Mouse (Mus musculus) erythroid progenitor cell, adult 5-6 weeks (primary cell): ENCODE measurements around the gene Ifitm1. TPM values are rescaled to one million over a fixed set of nuclear protein-coding genes. Genes with fewer than 3 reads are reported as not detected.
"Not testable (repeated sequence)": the region's sequence is repeated elsewhere in the genome, so short reads cannot be mapped to it uniquely, and the experiment has no call there.

Experiments used
- ATAC-seq: replicated peaks from 2 replicates; pipeline ENCODE4 v1.8.0; 2016; ENCODE audit warnings: moderate number of reproducible peaks, mild to moderate bottlenecking, moderate TSS enrichment, inconsistent platforms; ENCODE audit not compliant: poor library complexity, low FRiP score, severe bottlenecking
- total RNA-seq, 2 experiments: library from RNA; stranded (forward) in 1 of 2; stranded (reverse) in 1 of 2; fragments of 150-400 nt in 1 of 2; fragments of 186-747, 209-891 nt in 1 of 2; gene quantifications; 2 replicates each; pipeline versions ENCODE4 v1.2.3 to v1.2.4; 2015 to 2017; ENCODE audit warnings: low replicate concordance in 2 of 2

Ifitm1 gene
- total RNA-seq, 2 experiments from 2014 or later = 20.6 TPM; not detected in 1

DNA sequence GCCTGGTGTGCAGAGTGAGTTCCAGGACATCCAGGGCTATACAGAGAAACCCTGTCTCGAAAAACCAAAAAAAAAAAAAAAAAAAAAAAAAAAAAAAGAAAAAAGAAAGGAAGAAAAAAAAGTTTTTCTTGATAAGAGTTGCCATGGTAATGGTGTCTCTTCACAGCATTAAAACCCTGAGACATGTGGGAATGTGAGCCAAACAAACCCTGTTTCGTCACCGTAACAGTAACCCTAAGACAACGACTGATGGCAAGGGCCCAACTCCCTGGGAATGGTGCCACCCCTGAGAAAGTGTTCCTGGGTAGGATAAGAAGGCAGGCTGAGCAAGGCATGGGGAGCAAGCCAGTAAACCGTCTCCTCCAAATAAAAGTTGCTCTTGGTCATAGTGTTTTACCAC, 39.9 kb downstream of the Ifitm1 start:
- ATAC-seq = no peak

DNA sequence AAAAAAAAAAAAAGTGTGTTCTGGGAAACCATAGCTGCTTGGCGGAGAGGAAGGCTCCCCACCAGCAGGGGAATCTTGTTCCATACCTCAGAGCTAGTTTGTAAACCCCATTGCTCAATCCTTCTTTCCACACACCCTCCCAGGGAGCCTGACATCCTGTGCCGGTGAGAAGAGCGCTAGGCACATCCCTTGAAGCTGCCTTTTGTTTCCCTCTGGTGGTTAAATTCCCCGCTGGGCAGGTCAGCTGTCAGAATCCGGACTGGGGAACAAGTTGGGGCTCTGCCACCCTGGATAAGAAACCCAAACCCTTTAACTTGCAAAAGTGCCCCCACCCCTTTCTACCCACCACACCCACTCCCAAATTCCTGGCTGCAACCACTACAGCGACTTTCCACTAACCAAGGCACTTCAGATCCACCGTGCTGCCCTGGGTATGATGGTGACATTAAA, 41.3 kb downstream of the Ifitm1 start:
- ATAC-seq = no peak

DNA sequence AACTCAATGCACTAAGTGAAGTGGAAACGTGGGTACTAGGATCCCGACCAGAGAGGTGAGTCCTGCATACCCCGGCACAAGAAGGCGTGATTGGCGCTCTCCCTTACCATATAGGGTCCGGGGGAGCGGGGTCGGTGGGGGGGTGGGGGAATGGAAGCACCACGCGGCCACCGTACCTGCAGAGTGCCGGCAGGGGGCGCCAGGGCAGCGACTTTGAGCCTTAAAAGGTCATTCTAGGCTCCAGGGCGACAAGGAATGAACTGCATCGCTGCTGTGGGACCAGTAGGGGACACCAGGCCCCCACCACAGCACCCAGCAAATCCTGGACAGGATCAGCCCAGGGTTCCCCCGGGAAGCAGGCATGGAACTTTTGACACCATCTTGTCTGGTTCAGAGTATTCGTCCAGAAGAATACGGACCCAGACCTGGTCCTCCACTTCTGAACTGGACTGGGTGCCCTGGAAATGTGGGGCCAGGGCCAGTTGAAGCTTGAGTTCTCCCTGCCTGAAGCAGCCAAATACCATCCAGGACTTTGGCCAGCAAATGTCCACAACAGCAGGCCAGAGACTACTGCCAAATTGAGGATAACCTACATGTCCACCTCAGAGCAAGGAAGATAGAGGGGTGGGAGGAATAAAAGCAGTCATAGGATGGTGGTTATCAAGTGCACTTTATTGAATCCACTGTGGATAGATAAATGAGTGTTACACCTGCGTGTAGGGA, 42.1 kb downstream of the Ifitm1 start:
- peak; percentile 79 for ATAC-seq

DNA sequence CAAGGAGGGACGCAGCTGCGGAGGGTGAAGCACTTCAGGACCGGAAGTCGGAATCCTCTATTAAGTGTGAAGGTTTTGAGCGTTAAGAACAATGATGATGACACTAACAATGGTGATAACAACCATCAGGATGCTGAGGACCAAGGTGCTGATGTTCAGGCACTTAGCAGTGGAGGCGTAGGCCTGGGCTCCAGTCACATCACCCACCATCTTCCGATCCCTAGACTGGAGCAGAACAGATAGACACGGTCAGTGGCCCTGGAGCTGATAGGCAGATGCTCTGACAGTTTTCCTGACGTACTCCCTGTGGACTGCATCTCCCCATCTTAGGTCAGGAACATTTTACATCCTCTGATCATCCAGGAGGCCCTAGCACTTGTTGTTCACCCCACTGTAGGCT, 42.6 kb downstream of the Ifitm1 start:
- peak; percentile 43 for ATAC-seq

DNA sequence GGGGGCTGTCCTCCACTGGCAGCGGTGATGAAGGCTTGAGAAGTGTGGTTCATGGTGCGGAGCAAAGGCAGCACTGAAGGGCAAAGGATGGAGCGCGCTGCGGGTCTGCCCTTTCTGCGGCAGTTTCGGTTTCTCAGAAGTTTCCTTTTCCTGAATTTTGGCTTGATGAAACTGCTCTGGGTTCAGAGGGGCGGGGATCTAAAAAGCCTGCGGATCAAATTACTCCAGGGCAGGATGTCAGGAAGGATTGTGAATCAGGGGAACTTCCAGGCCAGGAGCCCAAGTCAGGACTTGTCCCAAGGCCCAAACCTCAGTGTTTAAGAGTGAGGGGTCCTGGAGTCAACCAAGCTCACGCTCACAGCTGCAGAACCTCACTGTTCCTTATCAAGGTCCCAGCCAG, 43.6 kb downstream of the Ifitm1 start, which contains the start of gene Ifitm3:
Ifitm3 (minus strand) TSS at position 178 of the 400 bp plus-strand sequence.
- peak; percentile 24; the same call in 1 of the 2 replicates for ATAC-seq

DNA sequence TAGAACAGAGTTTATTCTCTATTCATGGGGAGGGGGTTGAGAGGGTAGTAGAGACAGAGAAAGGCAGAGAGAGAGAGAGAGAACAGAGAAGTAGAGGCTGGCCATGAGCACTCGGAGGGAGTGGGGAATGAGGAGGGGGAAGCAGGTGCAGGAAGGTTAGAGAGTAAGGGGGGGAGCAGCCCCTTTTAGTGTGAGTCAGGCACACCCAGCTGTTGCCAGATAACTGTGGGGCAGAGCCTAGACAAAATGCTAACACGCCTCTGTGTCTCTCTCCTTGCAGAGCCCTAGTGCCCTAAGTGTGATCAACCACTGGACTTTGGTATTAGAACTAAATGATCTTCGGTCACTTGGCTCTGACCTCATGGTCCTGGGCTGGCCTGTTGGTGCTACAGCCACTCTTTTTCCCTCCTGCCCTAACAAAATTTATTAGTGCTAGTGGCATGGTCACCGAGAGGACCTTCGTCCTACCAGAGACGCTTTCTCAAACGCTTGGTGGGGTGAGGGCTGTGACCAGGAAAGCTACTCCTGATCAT, 44.3 kb downstream of the Ifitm1 start:
- 0 out of 2 replicates have a peak, but pooled peaks have one; percentile 26 for ATAC-seq

DNA sequence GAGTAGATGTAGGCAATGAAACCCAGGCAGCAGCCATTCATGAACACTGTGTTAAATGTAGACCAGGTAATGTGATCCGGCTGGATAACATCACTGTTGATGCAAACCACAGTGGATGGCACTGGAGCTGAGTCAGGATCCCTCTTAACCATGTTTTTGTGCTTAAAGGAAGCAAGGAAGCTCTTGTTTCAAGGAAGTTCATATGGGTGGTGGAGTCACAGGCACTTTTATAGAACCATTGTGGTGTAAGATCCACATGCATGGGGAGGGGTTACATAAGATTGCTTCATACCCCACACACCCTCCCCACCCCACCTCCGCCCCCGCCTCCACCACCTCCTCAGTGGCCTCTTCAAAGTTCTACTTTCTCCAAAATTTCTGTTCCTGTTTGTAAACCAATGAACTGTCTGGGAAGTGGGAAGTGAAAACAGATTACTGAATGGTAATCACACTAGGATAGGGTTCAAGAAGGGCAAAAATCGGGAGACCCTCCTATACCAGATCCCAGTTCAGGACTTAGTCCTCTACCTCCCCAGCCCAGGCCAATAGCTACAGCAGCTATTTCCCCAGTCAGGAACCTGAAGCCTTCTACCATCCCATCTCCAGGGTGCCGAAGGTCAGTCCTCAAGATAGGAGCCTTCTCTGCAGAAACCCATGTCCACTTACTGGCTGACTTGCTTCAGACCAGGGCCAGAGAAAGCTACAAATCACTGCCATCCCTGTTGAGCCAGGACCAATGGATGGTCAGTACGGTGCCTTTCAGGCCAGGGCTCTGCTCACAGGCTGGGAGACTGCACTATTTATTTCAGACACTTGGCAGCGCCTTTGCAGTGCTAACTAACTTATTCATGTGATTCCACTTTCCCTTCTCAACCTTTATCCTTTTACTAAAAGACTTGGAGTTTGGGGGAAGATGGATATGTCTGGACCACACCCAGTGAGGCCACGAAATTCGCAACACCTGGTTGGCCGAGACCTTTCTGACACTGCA, 50.0 kb downstream of the Ifitm1 start:
- no peak for ATAC-seq

DNA sequence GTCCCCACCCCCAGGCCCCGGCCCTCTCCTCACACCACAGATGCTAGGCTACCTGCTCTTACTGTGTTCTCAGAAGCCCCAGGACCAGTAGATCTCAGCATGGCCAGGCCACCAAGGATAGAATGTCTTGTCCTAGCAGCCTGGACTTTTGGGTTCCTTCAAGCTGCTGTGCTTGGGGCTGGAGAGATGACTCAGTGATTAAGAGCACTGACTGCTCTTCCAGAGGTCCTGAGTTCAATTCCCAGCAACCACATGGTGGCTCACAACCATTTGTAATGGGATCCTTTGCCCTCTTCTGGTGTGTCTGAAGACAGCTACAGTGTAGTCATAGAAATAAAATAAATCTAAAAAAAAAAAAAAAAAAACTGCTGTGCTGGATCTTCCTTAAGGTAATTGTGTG, 50.8 kb downstream of the Ifitm1 start, which contains the start of gene Ifitm6:
Ifitm6 (minus strand) TSS at position 101 of the 400 bp plus-strand sequence.
- ATAC-seq = not testable (repeated sequence)

DNA sequence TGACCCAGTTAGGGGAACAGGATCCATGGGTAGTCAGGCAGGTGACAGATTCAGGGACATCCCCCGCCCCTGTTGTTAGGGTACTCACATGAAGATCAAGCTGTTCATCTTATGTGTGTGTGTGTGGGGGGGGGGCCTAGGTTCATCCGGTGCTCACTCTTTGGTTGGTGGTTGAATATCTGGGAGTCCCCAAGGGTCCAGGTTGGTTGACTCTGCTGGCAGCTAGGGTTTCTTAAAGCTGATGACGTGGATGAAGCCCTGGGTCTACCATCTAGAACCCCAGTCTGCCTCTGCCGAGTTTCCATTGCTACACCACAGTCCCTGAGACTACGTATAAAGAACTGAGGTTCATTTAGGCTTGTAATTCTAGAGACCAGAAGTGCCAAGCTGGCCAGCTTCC, 52.0 kb downstream of the Ifitm1 start:
- ATAC-seq = no peak

Other genes with a start within 250 kb of the Ifitm1 start
- gene Cyp2e1, start 203.5 kb upstream of the Ifitm1 start, total RNA-seq (2015; ENCODE audit: low replicate concordance) = not detected in 2 replicates
- not detected in 2 replicates for gene Cyp2e1, start 203.5 kb upstream of the Ifitm1 start, total RNA-seq (2017; ENCODE audit: low replicate concordance)
- 1.8 TPM in 1 of 2 replicates, not detected in the other for gene Syce1, start 179.4 kb upstream of the Ifitm1 start, total RNA-seq (2015; ENCODE audit: low replicate concordance)
- gene Syce1, start 179.4 kb upstream of the Ifitm1 start, total RNA-seq (2017; ENCODE audit: low replicate concordance) = not detected in 2 replicates
- 0.36 TPM in 1 of 2 replicates, not detected in the other for gene Zfp941, start 145.0 kb upstream of the Ifitm1 start, total RNA-seq (2015; ENCODE audit: low replicate concordance)
- gene Zfp941, start 145.0 kb upstream of the Ifitm1 start, total RNA-seq (2017; ENCODE audit: low replicate concordance) = not detected in 2 replicates
- not detected in 2 replicates for gene Urah, start 132.2 kb upstream of the Ifitm1 start, total RNA-seq (2015; ENCODE audit: low replicate concordance)
- gene Urah, start 132.2 kb upstream of the Ifitm1 start, total RNA-seq (2017; ENCODE audit: low replicate concordance) = not detected in 2 replicates
- gene Scgb1c1, start 121.7 kb upstream of the Ifitm1 start, total RNA-seq (2015; ENCODE audit: low replicate concordance) = not detected in 2 replicates
- gene Scgb1c1, start 121.7 kb upstream of the Ifitm1 start, total RNA-seq (2017; ENCODE audit: low replicate concordance) = not detected in 2 replicates
- not detected in 2 replicates for gene Odf3, start 119.4 kb upstream of the Ifitm1 start, total RNA-seq (2015; ENCODE audit: low replicate concordance)
- not detected in 2 replicates for gene Odf3, start 119.4 kb upstream of the Ifitm1 start, total RNA-seq (2017; ENCODE audit: low replicate concordance)
- not detected in 2 replicates for gene Gm45785, start 110.9 kb upstream of the Ifitm1 start, total RNA-seq (2015; ENCODE audit: low replicate concordance)
- gene Gm45785, start 110.9 kb upstream of the Ifitm1 start, total RNA-seq (2017; ENCODE audit: low replicate concordance) = 2.8 TPM in 1 of 2 replicates, not detected in the other
- gene Ric8a, start 110.3 kb upstream of the Ifitm1 start, total RNA-seq (2015; ENCODE audit: low replicate concordance) = 19.1 and 49.5 TPM in 2 replicates
- gene Ric8a, start 110.3 kb upstream of the Ifitm1 start, total RNA-seq (2017; ENCODE audit: low replicate concordance) = 12.1 and 22.2 TPM in 2 replicates
- 7.6 and 9.2 TPM in 2 replicates for gene Bet1l, start 109.6 kb upstream of the Ifitm1 start, total RNA-seq (2015; ENCODE audit: low replicate concordance)
- gene Bet1l, start 109.6 kb upstream of the Ifitm1 start, total RNA-seq (2017; ENCODE audit: low replicate concordance) = 9.0 and 9.4 TPM in 2 replicates
- gene Psmd13, start 85.3 kb upstream of the Ifitm1 start, total RNA-seq (2015; ENCODE audit: low replicate concordance) = 74.2 and 90.1 TPM in 2 replicates
- 136 and 162 TPM in 2 replicates for gene Psmd13, start 85.3 kb upstream of the Ifitm1 start, total RNA-seq (2017; ENCODE audit: low replicate concordance)
- 14.4 and 16.3 TPM in 2 replicates for gene Sirt3, start 84.9 kb upstream of the Ifitm1 start, total RNA-seq (2015; ENCODE audit: low replicate concordance)
- 6.5 and 13.5 TPM in 2 replicates for gene Sirt3, start 84.9 kb upstream of the Ifitm1 start, total RNA-seq (2017; ENCODE audit: low replicate concordance)
- gene Cox8b, start 66.8 kb upstream of the Ifitm1 start, total RNA-seq (2015; ENCODE audit: low replicate concordance) = not detected in 2 replicates
- not detected in 2 replicates for gene Cox8b, start 66.8 kb upstream of the Ifitm1 start, total RNA-seq (2017; ENCODE audit: low replicate concordance)
- gene Nlrp6, start 46.3 kb upstream of the Ifitm1 start, total RNA-seq (2015; ENCODE audit: low replicate concordance) = not detected in 2 replicates
- not detected in 2 replicates for gene Nlrp6, start 46.3 kb upstream of the Ifitm1 start, total RNA-seq (2017; ENCODE audit: low replicate concordance)
- 0.72 TPM in 1 of 2 replicates, not detected in the other for gene Pgghg, start 25.8 kb upstream of the Ifitm1 start, total RNA-seq (2015; ENCODE audit: low replicate concordance)
- gene Pgghg, start 25.8 kb upstream of the Ifitm1 start, total RNA-seq (2017; ENCODE audit: low replicate concordance) = 0.90 and 1.3 TPM in 2 replicates
- gene Ifitm5, start 16.9 kb upstream of the Ifitm1 start, total RNA-seq (2015; ENCODE audit: low replicate concordance) = not detected in 2 replicates
- not detected in 2 replicates for gene Ifitm5, start 16.9 kb upstream of the Ifitm1 start, total RNA-seq (2017; ENCODE audit: low replicate concordance)
- gene Gm45717, start 11.3 kb upstream of the Ifitm1 start, total RNA-seq (2015; ENCODE audit: low replicate concordance) = not detected in 2 replicates
- not detected in 2 replicates for gene Gm45717, start 11.3 kb upstream of the Ifitm1 start, total RNA-seq (2017; ENCODE audit: low replicate concordance)
- gene Ifitm2, start 11.2 kb upstream of the Ifitm1 start, total RNA-seq (2015; ENCODE audit: low replicate concordance) = 61.6 and 73.4 TPM in 2 replicates
- 14.5 and 51.7 TPM in 2 replicates for gene Ifitm2, start 11.2 kb upstream of the Ifitm1 start, total RNA-seq (2017; ENCODE audit: low replicate concordance)
- gene Ifitm3, start 43.5 kb downstream of the Ifitm1 start, total RNA-seq (2015; ENCODE audit: low replicate concordance) = 156 and 271 TPM in 2 replicates
- 73.5 and 106 TPM in 2 replicates for gene Ifitm3, start 43.5 kb downstream of the Ifitm1 start, total RNA-seq (2017; ENCODE audit: low replicate concordance)
- 172 and 212 TPM in 2 replicates for gene Ifitm6, start 50.7 kb downstream of the Ifitm1 start, total RNA-seq (2015; ENCODE audit: low replicate concordance)
- 65.6 and 95.9 TPM in 2 replicates for gene Ifitm6, start 50.7 kb downstream of the Ifitm1 start, total RNA-seq (2017; ENCODE audit: low replicate concordance)
- gene Gm17387, start 61.9 kb downstream of the Ifitm1 start, total RNA-seq (2015; ENCODE audit: low replicate concordance) = not detected in 2 replicates
- gene Gm17387, start 61.9 kb downstream of the Ifitm1 start, total RNA-seq (2017; ENCODE audit: low replicate concordance) = not detected in 2 replicates
- not detected in 2 replicates for gene B4galnt4, start 93.9 kb downstream of the Ifitm1 start, total RNA-seq (2015; ENCODE audit: low replicate concordance)
- 0.26 TPM in 1 of 2 replicates, not detected in the other for gene B4galnt4, start 93.9 kb downstream of the Ifitm1 start, total RNA-seq (2017; ENCODE audit: low replicate concordance)
- 4.3 TPM in 1 of 2 replicates, not detected in the other for gene Pkp3, start 111.0 kb downstream of the Ifitm1 start, total RNA-seq (2015; ENCODE audit: low replicate concordance)
- gene Pkp3, start 111.0 kb downstream of the Ifitm1 start, total RNA-seq (2017; ENCODE audit: low replicate concordance) = 0.91 and 1.3 TPM in 2 replicates
- gene Sigirr, start 133.4 kb downstream of the Ifitm1 start, total RNA-seq (2015; ENCODE audit: low replicate concordance) = 4.2 and 10.5 TPM in 2 replicates
- gene Sigirr, start 133.4 kb downstream of the Ifitm1 start, total RNA-seq (2017; ENCODE audit: low replicate concordance) = 1.5 TPM in 1 of 2 replicates, not detected in the other
- not detected in 2 replicates for gene Ano9, start 150.6 kb downstream of the Ifitm1 start, total RNA-seq (2015; ENCODE audit: low replicate concordance)
- gene Ano9, start 150.6 kb downstream of the Ifitm1 start, total RNA-seq (2017; ENCODE audit: low replicate concordance) = not detected in 2 replicates
- 278 and 380 TPM in 2 replicates for gene Ptdss2, start 155.2 kb downstream of the Ifitm1 start, total RNA-seq (2015; ENCODE audit: low replicate concordance)
- 309 and 327 TPM in 2 replicates for gene Ptdss2, start 155.2 kb downstream of the Ifitm1 start, total RNA-seq (2017; ENCODE audit: low replicate concordance)
- gene Rnh1, start 205.6 kb downstream of the Ifitm1 start, total RNA-seq (2015; ENCODE audit: low replicate concordance) = 9.6 and 16.2 TPM in 2 replicates
- 3.7 and 20.5 TPM in 2 replicates for gene Rnh1, start 205.6 kb downstream of the Ifitm1 start, total RNA-seq (2017; ENCODE audit: low replicate concordance)
- gene Hras, start 226.8 kb downstream of the Ifitm1 start, total RNA-seq (2015; ENCODE audit: low replicate concordance) = 39.8 and 94.4 TPM in 2 replicates
- gene Hras, start 226.8 kb downstream of the Ifitm1 start, total RNA-seq (2017; ENCODE audit: low replicate concordance) = 40.5 and 47.2 TPM in 2 replicates
- 8.3 and 8.8 TPM in 2 replicates for gene Lrrc56, start 226.9 kb downstream of the Ifitm1 start, total RNA-seq (2015; ENCODE audit: low replicate concordance)
- gene Lrrc56, start 226.9 kb downstream of the Ifitm1 start, total RNA-seq (2017; ENCODE audit: low replicate concordance) = 3.6 and 5.8 TPM in 2 replicates
- gene Lmntd2, start 246.9 kb downstream of the Ifitm1 start, total RNA-seq (2015; ENCODE audit: low replicate concordance) = 1.8 TPM in 1 of 2 replicates, not detected in the other
- 2.2 TPM in 1 of 2 replicates, not detected in the other for gene Lmntd2, start 246.9 kb downstream of the Ifitm1 start, total RNA-seq (2017; ENCODE audit: low replicate concordance)
- gene Rassf7, start 248.6 kb downstream of the Ifitm1 start, total RNA-seq (2015; ENCODE audit: low replicate concordance) = 33.1 and 33.9 TPM in 2 replicates
- gene Rassf7, start 248.6 kb downstream of the Ifitm1 start, total RNA-seq (2017; ENCODE audit: low replicate concordance) = 10.9 and 13.4 TPM in 2 replicates